Mouse (Mus musculus) heart, adult 2 months (tissue): ENCODE results near the gene Thap8.
"Not testable (repeated sequence)": the region's sequence is repeated elsewhere in the genome, so short reads cannot be mapped to it uniquely, and the experiment has no call there.

ENCODE experiments used
- CTCF ChIP-seq: fragments of 200-600 bp; IDR thresholded peaks from 2 replicates; pipeline ENCODE4 v1.8.1; 2022; ENCODE audit warnings: antibody characterized with exemption, mild to moderate bottlenecking, moderate library complexity
- POLR2A ChIP-seq: fragments of 200-500 bp; IDR thresholded peaks from 2 replicates; pipeline ENCODE4 v1.6.1; 2011; ENCODE audit warnings: mild to moderate bottlenecking, low read depth, low read length, control low read depth; ENCODE audit not compliant: insufficient read depth

- not testable (repeated sequence) for TF ChIP-seq CTCF, POLR2A
Observed at GRCm38 (mm10) chr7:30237374-30237773, 42.5 kb upstream of the Thap8 start.
